Mouse (Mus musculus) bone marrow, adult 2 months (tissue): ENCODE data around the gene Setmar.

Experiments used
- CTCF ChIP-seq: fragments of 200-500 bp; IDR thresholded peaks from 2 replicates; pipeline ENCODE4 v1.5.1; 2011; ENCODE audit warnings: low read length, control low read depth; ENCODE audit not compliant: control insufficient read depth, insufficient read depth
- POLR2A ChIP-seq: fragments of 200-500 bp; IDR thresholded peaks from 2 replicates; pipeline ENCODE4 v1.6.1; 2011; ENCODE audit warnings: low read depth, mild to moderate bottlenecking, control low read depth, low read length, borderline replicate concordance; ENCODE audit not compliant: control insufficient read depth

DNA sequence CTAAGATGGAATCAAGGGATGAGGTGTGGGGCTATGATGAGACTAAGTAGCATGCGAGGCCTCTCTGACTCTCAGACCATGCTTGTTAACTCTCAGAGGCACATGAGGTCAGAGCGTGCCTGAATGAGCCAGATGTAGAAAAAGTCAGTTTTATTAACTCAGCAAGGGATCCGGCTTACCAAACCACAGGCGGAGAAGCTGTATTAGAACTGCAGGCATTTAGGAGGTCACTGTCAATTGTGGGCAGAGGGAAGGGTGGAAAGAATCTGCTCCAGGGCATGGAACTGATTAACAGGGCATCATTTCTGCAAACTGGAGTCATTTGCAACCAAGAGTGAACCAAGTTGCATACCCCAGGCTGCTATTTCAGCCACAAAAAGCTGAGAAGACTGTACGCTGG, 30.6 kb downstream of the Setmar start:
- no peak for TF ChIP-seq CTCF
- no peak for TF ChIP-seq POLR2A
